Mouse (Mus musculus): ENCODE measurements around the gene Kcnh2.
A peak's percentile ranks its signal among the peaks of the same experiment; 100 is the strongest.

Gene Kcnh2

GRCm38 (mm10) chr5:24346313-24346712 lies 5.1 kb downstream of the Kcnh2 start:
- no peak for DNase-seq (ENCODE audit: low spot score)

- DNase-seq (ENCODE audit: low spot score), result peak; percentile 63
These were observed 6.8 kb downstream of the Kcnh2 start for GRCm38 (mm10) chr5:24344477-24345051.

- peak; percentile 64 for DNase-seq (ENCODE audit: low spot score)
These were observed 7.4 kb downstream of the Kcnh2 start for GRCm38 (mm10) chr5:24343977-24344436.

DNA sequence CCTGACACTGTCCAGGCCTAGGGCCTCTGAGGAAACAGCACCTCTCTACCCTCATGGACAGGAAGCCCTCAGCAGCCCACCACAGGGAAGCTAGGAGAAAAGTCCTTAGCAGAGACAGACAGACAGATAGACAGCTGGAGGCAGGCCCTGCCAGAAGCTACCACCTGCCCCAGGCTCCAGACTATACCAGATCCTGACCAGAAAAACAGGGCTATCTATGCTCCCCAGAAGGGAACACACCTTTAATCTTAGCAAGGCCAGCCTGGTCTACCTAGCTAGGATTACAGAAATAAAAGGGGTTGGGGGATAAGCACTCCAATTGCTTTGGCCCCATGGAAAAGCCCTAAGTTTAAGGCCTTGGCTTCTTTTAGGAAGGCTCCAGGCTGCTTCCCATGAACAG lies 8.0 kb downstream of the Kcnh2 start:
- DNase-seq (ENCODE audit: low spot score), result no peak

GRCm38 (mm10) chr5:24342966-24343365 lies 8.4 kb downstream of the Kcnh2 start:
- no peak for DNase-seq (ENCODE audit: low spot score)

GRCm38 (mm10) chr5:24342205-24342963 lies 9.0 kb downstream of the Kcnh2 start:
- no peak for DNase-seq (ENCODE audit: low spot score)

- DNase-seq (ENCODE audit: low spot score), result peak; percentile 43
These were observed 13.6 kb downstream of the Kcnh2 start for GRCm38 (mm10) chr5:24337821-24338220.

- peak; percentile 46 for DNase-seq (ENCODE audit: low spot score)
These were observed 14.0 kb downstream of the Kcnh2 start for GRCm38 (mm10) chr5:24337366-24337765.

DNA sequence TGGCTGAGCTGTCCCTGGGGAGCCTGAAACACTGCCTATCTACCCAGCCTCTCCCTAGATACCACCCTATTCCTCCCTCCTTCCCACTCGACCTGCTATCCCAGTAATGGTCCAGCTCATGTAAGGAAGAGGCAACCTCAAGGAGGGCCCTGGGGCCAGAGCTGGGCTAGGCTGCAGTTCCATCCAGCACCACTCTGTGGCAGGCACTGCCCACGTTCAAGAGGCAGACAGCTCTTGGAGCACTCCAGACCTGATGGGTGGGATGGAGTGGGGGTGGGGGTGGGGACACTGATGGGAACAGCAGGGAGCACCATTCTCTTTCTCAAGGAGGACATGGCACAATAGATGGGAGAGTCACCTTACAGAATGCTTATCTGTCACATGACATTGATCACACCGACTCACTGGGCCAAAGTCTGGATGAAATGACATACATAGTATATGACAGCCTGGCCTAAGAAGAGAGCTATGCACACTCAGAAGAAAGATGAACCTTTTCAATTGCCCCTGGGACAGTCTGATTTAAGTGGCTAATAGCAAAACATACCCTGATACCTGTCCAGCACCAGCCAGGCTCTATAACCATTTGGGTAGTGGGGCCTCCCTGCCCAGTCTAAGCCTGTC lies 15.4 kb downstream of the Kcnh2 start:
- DNase-seq (ENCODE audit: low spot score), result peak; percentile 80

- DNase-seq (ENCODE audit: low spot score), result peak; percentile 47
These were observed 16.7 kb downstream of the Kcnh2 start for GRCm38 (mm10) chr5:24334749-24335148.

DNA sequence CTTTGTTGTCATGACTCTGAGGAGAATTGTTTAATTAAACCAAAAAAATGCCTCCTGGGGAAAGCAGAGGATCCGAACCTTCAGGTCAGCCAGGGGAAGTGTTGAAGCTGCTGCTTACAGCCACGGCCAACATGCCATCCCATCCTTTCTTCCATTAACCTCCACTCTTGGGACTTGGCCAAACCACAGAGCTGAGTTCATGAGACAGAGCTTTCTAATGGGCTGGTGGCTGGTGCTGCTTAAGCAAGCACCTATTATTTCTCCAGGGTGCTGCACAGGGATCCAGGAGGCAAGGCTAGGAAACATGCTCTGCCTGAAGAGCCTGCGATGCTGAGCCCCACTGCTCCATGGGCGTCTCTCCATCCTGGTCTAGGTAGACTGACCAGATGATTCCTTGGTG lies 19.0 kb downstream of the Kcnh2 start:
- no peak for DNase-seq (ENCODE audit: low spot score)

DNA sequence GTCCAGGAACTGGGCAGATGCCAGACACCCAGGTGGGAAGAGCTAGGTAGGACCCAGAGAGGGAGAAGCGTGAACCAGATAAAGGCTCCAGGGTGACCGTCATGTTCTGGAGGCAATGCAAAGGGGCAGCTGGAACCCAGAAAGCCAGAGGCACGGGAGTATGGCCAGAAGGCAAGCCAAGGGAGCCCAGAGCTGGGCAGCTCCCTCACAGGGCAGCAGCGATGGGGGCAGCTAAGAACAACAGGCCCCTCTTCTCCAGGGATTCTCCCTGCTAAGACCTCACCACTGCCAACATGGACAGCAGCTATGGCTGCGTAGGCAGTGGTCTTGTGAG lies 21.5 kb downstream of the Kcnh2 start:
- peak; percentile 38 for DNase-seq (ENCODE audit: low spot score)

DNA sequence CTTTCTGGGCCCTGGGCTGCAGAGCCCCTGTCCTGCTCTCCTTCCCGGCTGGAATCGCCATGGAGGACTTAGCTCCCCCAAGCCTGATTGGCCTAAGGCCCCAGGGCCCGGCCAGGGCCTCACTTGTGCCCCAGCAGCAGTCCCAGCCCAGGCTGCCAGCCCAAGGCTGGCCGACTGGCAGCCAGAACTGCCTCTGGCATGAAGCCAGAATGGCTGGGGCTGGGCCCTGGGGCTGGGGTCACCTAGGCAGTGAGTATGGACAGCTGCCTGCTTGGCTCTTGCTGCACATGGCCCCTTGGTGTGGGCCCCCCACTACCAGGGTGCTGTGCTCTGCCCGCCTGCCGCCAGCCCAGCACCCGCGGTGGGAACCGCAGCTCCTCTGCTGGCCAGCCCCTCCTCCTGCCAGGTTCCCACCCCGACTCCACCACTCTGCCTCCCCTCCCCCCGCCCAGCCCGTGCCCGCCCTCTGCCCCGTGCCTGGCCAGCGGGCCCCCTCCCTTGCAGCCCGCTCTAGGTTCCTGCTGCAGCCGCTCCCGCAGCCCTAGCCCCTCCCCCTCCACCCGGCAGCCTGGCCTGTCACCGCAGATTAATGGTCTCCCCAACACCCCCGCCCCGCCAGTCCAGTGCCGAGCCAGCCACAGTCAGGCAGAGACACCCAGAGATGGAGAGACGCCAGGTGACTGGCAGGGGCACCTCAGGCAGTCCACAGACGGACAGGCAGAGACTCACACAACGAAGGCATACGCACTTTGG lies 22.0 kb downstream of the Kcnh2 start:
- peak; percentile 81 for DNase-seq (ENCODE audit: low spot score)

DNA sequence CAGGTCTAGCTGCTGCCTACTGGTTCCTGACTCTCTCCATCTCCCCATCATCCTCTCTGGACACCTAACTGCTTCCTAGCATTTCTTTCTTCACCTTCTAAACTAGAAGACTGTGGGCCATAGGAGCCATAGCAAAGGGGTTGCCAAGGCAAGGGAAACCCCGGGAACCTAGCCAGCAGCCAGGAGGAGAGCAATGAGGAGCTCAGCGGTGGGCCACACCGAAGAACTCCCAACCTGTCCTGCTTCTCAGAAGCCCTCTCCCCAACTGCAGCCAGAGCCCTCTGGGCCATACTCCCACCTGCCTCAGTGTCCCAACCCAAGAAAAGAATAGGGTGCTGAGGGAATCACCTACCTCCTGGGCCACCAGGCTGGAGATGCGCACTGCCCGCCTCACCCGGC lies 22.6 kb downstream of the Kcnh2 start:
- peak; percentile 53 for DNase-seq (ENCODE audit: low spot score)

GRCm38 (mm10) chr5:24326842-24327417 lies 24.5 kb downstream of the Kcnh2 start:
- DNase-seq (ENCODE audit: low spot score), result peak; percentile 74

DNA sequence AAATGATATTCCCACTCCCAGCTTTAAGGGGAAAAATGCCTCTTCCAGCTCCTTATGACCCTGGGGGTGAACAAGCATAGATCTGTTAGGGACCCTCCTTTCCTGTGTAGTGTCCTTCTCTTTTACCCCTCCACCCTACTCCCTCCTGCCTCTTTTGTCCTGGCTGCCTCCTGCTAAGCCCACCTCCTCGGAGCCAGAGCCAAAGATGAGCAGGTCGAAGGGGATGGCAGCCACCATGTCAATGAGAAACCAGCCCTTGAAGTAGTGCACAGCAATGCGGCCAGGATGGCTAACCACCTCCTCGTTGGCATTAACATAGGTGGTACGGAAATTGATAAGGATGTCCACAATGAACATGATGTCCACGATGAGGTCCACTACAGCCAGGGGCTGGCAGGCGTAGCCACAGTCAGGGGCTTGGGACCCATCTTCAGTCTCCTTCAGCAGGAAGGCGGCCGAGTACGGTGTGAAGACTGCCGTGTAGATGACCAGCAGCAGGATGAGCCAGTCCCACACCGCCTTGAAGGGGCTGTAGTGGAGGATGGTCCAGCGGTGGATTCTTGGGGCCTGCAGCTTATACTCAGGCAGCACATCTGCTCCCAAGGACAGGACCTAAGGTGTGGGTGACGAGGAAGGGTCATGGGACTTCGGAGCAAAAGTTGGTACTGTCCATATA lies 25.1 kb downstream of the Kcnh2 start:
- DNase-seq (ENCODE audit: low spot score), result no peak

DNA sequence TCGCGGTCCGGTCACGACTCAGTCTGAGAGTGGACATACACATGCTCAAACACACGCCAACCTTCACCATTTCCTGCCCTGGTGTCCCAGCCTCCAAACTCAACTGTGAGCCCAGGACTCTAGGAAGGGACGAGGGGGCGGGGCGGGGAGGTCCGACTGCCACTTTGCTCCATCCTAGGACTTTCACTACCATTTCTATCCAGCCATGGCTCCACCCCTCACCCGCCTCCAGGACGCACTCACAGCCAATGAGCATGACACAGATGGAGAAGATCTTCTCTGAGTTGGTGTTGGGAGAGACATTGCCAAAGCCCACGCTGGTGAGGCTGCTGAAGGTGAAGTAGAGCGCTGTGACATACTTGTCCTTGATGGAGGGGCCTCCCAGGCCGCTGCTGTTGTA lies 26.2 kb downstream of the Kcnh2 start:
- DNase-seq (ENCODE audit: low spot score), result no peak

DNA sequence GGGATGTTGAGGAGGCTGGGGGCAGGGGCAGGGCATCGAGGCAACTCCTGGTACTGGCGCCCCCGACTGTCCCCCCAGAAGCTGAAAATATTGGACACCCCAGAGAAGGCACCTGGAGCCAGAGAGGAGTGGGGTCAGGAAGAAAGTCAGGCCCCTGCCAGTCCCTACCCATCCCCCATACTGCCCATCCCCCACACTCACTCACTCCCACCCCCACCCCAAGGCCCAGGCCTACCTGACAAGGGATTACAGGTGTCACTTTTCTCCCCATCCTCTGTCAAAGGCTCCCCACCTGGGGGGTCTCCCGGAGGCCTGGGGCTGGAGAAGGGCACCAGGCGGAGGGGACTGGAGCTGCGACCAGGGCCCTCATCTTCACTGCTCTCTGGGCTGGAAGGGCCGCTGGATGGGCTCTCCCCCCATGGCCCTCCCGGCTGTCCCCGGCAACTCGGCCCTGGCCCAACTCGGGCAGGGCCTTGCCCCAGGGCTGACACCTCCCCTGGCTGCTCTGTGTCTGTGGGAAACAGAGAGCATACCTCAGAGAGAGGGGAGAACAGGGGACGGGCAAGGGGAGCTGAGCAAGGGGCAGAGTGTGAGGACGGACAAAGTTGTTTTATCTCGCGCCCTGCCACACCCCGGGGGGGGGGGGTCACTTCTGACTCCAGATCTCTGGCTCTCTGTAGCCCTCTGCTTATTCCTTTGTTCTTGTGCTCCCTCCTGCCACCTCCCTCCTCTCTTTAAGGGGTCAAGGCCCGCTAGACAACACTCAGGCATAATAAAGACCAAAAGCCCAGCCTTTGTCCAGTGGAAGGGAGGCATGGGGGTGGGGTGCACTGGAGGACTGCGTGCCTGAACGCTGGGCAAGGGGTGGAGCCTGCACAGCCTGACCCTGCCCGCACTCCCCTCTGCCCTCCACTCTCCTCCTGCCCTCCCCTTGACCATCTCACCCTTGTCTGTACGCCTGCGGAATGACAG lies 29.4 kb downstream of the Kcnh2 start:
- DNase-seq (ENCODE audit: low spot score), result no peak

GRCm38 (mm10) chr5:24320894-24321293 lies 30.5 kb downstream of the Kcnh2 start:
- no peak for DNase-seq (ENCODE audit: low spot score)

DNA sequence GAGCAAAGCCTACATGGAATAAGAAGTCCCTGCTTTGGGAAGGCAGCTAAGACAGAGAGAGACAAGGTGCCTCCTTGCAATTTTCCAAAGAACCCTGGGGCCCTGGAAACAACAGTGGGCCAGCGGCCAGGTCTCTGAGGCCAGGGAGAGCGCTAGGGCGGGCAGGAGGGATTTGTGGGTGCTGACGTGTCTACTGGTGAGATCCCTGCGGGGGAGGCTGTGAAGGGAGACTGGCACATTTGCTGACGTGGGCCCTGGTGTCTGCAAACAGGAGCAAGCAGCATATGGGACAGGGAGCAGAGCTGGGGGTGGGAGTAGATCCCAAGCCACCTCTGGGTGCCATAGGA lies 31.0 kb downstream of the Kcnh2 start:
- peak; percentile 76 for DNase-seq (ENCODE audit: low spot score)
